Mouse (Mus musculus): Measurements from ENCODE around the gene B3gnt4.

DNA sequence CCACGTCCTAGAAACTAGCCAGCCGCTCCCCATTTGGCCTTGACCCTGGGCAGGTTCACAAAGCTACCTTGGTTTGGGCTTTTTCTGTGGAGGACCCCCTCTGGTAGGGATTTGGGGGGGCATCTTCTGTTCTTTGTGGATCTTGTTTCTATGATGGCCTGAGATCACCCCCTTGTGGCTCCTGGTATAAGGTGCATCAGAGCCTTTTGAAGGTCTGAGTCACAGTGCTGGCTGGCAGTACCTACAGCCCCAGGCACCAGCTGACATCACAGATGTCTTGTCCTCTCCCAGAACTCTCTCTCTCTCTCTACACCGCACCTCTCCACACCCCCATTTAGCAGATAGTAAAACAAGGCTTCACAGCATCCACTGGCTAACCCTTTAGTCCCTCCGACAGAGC lies 10.5 kb upstream of the B3gnt4 start:
- TF ChIP-seq CTCF (IDR thresholded peaks at IDR 0.05; ENCODE audit: control insufficient read depth, insufficient read depth, insufficient replicate concordance, low read depth, low read length) (peak; percentile 14; the same call in 1 of the 2 replicates), POLR2A (IDR thresholded peaks at IDR 0.05; ENCODE audit: control insufficient read depth, low read depth, low read length) (no peak)

Measured in testis, adult 2 months (tissue).